Mouse (Mus musculus) gastrocnemius, postnatal 10 days (tissue): ENCODE data around the gene Metrnl. TPM values are rescaled to one million over a fixed set of nuclear protein-coding genes. Genes with fewer than 3 reads are reported as not detected.
A peak's percentile ranks its signal among the peaks of the same experiment; 100 is the strongest.
"Not testable (repeated sequence)": the region's sequence is repeated elsewhere in the genome, so short reads cannot be mapped to it uniquely, and the experiment has no call there.

Source experiments
- DNase-seq: peaks from one replicate; pipeline ENCODE4 v3.0.0; 2021; ENCODE audit warnings: mixed read lengths
- long read RNA-seq, 2 experiments: library from polyadenylated mRNA; stranded (forward); transcript quantifications; one replicate each; pipeline ENCODE4 v2.0.0; 2021
- total RNA-seq, 2 experiments: library from RNA; stranded (reverse); gene quantifications; 2 replicates each; pipeline ENCODE4 v1.2.3; 2021

Metrnl gene
- 10 to 100 TPM; 15.1 to 21.1 TPM for total RNA-seq
- long read RNA-seq, experiment 1, transcript Metrnl-201 (4 exons, 1,401 nt): major isoform, 27 of 33 reads
- long read RNA-seq, experiment 1, partial matches to known transcripts: 0 of 33 reads
- long read RNA-seq, experiment 1, other reads (novel, unspliced or antisense): 6 of 33 reads
- long read RNA-seq, experiment 2, transcript Metrnl-201 (4 exons, 1,401 nt): major isoform, 19 of 20 reads
- long read RNA-seq, experiment 2, partial matches to known transcripts: 0 of 20 reads
- long read RNA-seq, experiment 2, other reads (novel, unspliced or antisense): 1 of 20 reads

DNA sequence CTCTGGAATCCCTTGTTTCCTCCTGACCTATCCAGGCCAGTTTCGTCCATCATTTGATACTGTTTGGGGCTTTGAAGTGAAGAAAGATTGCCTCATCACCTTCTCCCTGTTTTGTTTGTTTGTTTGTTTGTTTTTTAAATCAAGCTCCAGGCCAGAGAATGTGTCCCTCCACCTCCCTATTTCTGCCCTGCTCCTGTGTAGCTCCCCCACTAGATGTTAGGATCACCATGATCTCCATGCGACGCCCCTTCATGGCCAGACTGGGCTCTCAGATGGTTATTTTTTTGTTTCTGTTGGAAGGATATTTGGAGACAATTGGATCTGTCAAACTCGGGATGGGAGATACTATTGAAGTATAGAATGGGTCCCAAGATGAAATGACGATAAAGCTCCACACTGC is at the start of gene Metrnl:
Gene Metrnl (plus strand): TSS at position 301 of the 400 bp plus-strand sequence.
- DNase-seq: no peak

- DNase-seq: no peak
These were observed 49.8 kb upstream of the Metrnl start for GRCm38 (mm10) chr11:121651556-121651955.

DNA sequence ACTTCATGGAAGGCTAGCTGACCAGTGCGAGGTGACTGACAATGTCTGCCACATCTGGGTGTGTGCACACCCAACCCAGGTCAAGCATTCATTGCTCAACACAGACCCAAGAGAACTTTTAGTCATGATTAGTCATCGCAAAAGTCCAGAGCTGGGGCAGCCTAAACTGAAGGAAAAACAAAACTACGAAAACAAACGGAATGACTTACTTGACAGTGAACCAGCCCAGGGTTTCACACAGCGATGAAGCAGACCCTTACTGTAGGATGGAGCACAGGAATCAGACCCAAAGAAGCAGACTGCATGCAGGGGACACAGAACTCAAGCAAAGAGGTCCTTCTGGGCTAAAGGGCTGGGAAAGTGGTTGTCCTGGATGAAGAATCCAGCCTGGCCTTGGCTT is 49.4 kb upstream of the Metrnl start:
- no peak for DNase-seq

GRCm38 (mm10) chr11:121652547-121653305 is 48.6 kb upstream of the Metrnl start:
- DNase-seq: peak; percentile 65

- no peak for DNase-seq
These were observed 47.7 kb upstream of the Metrnl start for GRCm38 (mm10) chr11:121653631-121654030.

GRCm38 (mm10) chr11:121654406-121654945 is 46.9 kb upstream of the Metrnl start:
- DNase-seq: no peak

DNA sequence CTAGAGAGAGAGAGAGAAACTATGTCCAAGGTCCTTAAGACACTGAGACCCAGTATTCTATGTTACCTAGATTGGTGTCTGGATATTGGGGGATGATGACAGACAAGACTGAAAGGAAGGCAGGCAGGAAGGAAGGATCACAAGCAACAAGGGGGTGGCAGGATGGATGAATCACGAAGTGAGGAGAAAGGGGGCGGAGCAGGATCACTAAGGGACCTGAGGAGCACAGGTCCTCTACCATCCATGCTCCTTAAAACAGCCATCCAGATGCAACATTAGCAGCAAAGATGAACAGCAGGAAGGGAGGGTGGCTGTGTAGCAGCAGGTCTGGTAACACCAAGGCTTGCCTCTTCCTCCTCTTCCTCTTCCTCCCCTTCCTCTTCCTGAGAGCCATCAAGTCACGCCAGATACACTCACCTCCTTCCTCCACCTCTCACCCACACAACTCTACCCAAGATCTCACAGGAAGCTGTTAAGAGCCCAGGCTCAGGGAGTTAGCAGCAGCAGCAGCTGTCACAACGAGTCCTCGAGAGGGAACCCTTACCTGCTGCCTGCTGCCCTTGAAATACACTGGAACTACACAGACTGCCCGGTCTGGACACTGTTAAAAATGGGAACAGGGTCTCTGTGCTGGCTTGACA is 46.1 kb upstream of the Metrnl start:
- DNase-seq: no peak

DNA sequence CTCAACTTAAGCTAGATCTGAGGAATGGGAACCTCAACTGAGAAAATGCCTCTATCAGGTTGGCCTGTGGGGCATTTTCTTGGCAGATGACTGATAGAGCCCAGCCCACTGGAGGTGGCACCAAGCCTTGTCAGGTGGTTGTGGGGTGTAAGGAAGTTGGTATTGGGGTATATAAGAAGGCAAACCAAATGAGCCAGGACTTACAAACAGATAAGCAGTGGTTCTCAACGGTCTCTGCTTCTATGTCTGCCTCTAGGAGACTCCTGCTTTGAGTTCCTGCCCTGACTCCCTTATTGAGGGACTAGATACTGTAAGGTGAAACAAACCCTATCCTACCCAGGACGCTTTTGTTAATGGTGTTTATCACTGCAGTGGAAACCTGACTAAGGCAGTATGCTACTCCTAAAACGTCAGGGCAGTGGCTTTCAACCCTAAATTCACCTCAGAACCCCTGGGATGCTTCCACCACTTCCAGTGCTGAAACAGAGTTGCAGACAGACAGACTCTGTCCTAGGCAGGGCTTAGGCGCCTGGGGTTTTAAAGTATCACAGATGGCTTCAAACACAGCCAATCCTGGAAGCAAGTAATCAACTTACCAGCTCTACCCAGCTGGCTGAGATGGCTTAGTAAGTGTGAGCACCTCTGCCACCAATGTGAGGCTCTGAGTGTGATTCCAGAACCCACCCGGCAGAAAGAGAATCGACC is 45.4 kb upstream of the Metrnl start:
- no peak for DNase-seq

DNA sequence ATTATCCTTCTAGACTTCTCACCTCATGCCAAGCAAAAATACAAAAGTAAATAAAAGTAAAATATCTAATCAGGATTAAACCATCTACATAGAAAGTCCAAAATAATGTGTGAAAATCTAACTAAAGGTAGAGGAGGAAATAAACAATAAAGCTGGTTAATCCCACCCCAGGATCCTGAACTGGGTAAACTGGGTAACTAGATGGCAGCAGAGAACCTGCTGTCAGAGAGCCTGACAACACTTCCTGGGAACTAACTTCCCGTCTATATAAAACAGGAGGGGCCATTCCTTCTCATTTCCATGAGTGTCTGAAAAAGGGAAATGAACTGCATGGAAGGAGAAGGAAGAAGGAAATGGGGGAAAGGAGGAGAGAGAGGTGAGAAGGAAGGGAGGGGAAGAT is 43.2 kb upstream of the Metrnl start:
- no peak for DNase-seq

DNA sequence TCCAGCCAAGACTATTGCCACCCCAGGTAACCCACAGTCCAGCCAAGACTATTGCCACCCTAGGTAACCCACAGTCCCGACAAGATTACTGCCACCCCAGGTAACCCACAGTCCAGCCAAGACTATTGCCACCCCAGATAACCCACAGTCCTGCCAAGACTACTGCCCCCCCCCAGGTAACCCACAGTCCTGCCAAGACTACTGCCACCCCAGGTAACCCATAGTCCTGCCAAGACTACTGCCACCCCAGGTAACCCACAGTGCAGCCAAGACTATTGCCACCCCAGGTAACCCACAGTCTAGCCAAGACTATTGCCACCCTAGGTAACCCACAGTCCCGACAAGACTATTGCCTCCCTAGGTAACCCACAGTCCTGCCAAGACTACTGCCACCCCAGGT is 40.7 kb upstream of the Metrnl start:
- DNase-seq: not testable (repeated sequence)

GRCm38 (mm10) chr11:121661116-121661515 is 40.2 kb upstream of the Metrnl start:
- DNase-seq: no peak

DNA sequence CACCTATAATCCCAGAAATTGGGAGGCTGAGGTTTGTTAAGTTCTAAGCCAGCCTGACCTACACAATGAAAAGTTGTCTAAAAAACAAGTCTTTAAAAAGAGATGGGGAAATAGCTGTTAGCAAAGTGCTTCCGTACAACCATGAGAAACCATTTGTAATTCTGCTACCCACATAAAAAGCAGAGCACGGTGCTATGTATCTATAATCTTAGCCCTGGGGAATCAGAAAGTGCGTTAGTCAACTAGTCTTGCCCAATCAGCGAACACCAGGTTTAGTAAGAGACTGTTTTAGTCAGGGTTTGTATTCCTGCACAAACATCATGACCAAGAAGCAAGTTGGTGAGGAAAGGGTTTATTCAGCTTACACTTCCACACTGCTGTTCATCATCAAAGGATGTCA is 33.8 kb upstream of the Metrnl start:
- no peak for DNase-seq

- DNase-seq: no peak
These were observed 32.6 kb upstream of the Metrnl start for GRCm38 (mm10) chr11:121668776-121669175.

DNA sequence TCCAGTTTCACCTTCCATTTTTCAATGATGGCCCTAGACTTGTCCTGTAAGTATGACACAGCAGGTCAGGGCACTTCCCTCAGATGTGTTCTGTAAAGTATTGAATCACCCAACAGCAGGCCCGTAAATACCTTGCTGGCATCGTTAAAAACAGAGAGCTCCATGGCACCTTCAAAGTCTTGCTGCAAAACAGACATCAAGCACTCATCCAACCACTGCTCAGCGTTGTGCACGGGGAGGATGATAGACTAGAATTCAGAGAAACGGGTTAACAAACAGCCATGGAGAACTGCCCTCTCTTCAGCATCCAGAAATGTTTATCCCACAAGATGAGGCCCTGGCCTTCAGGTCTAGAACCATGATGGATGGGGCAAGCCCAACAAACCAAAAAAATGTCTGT is 30.4 kb upstream of the Metrnl start:
- no peak for DNase-seq

DNA sequence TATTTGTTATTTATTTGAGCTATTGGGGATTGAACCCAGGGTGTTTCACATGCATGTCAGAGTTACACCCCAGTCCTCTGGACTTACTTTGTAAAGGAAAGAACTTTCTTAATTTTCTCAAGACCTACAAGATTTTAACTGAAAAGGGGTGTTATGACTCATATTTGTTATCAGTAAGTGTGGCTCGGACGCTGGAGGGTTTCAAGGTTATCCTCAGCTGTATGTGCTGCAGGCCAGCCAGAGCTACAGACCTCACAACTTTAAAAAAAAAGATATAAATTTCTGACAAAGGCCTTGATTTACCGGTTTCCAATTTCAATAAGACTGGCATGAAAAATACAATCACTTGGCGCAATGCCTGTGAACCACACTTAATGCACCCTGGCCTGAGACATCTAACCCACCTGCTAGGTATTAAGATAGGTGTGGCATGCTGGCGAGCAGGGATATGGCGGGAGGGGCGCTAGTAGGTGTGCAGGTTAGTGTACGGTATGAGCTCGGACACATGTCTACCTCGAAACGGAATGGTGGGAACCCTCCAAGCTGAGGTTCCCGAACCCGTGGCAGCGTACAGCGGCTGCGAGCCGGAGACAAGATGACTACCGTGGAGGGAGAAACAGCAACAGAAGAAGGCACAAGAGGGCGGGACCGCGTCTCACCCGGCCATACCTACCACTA is 28.9 kb upstream of the Metrnl start:
- DNase-seq: no peak

GRCm38 (mm10) chr11:121672990-121673572 is 28.3 kb upstream of the Metrnl start, which contains the start of gene B3gntl1:
Gene B3gntl1, minus strand, starts transcription at chr11:121673153.
- DNase-seq: peak; percentile 98

- no peak for DNase-seq
These were observed 27.7 kb upstream of the Metrnl start for GRCm38 (mm10) chr11:121673629-121674028.

- DNase-seq: no peak
These were observed 24.5 kb upstream of the Metrnl start for GRCm38 (mm10) chr11:121676836-121677235.

DNA sequence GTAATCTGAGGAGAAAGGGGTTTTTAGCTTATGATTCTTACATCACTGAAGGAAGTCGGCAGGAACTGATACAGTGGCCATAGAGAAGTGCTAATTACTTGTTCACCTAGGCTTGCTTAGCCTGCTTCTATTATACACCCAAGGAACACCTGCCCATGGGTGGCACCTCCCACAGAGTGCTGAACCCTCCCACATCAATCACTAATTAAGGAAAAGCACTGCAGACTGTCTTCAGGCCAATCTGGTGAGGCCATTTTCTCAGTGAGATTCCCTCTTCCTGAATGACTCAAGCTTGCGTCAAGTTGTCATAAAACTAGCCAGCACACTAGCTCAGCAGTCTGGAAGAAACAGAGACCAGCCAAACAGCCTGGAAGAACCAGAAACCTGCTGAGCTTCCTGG is 21.8 kb upstream of the Metrnl start:
- no peak for DNase-seq

GRCm38 (mm10) chr11:121680750-121681149 is 20.6 kb upstream of the Metrnl start:
- DNase-seq: no peak

DNA sequence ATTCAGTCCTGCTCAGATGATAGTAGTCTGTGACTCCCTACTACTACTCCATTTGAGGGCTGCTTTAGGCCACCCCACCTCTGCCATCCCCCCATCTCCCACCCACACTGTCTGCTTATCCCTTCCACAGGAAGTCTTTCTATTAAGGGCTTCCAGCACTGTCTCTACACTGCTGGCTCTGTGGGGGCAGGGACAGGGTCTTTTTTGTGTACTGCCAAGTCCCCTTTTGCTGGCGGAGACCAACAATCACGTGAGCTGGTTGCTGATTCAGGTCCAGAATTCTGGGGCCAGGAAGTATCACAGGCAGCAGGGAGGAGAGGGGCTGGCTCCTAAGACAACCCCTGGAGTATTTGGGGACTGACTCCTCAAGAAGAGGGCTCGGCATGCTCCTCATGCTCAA is 18.1 kb upstream of the Metrnl start:
- no peak for DNase-seq
